Mouse (Mus musculus) spleen, embryonic (tissue): ENCODE measurements around the gene Eftud2.

Experiments used
- CTCF ChIA-PET: fragments of 350-600 bp; sonication (Branson Sonifier 250); formaldehyde crosslinking; loops from one replicate; lab custom pipeline; 2022; lab: Charles Lee

Gene Eftud2

DNA sequence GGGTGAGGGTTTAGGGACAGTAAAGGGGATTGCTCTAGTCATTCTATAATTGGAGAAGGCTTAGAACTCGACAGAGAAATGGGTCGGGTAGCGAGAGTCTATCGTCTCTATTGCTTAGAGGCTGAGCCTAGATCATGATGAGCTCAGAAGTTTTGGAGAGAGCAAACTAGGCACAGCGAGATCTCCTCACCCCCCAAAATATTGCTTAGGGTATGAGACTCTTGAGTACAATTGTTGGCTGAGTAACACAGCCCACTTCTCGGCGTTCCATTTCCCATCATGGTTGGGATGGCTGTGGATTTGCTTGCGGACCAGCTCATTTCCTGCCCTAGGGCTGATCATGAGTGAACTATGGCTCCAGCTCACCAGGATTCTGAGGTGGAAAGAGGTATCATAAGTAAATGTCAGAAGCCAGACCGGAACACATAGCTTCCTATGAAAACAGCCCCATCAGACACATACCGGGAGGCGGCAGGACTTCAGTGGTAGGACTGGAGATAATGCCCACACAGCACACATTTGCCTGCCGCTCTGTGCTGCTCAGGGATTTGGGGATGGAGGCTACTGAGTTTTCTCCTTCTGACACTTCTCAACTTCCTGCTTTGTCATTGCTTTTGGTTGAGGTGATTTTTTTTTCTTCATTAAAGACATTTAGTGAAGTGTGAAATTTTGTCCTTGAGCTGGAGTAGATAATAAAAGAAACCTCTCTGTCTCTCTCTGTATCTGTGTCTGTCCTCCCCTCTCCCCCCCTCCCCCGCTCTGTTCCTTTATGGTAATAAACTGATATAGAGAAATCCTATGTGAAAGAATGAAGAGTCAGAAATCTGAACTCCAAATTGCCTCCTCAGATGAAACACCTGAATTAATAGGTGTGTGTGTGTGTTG, 771 bp upstream of the Eftud2 start:
- CTCF ChIA-PET: interaction anchor here (0.8 kb wide), 1 partner anchor 11 kb away, joined by 4 read pairs; no protein-coding TSS in a partner anchor

DNA sequence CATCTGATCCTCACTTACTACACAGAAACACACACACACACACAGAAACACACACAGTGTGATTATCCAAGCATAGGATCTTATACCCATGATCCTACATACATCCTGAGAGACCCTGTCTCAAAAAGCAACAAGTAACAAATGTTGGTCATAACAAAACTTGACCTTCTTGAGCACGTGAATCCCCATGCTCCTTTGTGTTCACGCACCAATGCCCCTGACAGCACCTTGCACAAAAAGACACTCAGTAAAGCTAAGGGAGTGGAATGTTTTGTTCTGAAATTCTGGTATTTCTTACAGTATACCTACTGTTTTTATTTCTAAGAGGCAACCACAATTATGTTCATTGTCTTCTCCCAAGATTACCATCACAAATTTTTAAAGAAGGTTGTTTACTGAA, 1.2 kb downstream of the Eftud2 start:
- CTCF ChIA-PET: no interaction called here

DNA sequence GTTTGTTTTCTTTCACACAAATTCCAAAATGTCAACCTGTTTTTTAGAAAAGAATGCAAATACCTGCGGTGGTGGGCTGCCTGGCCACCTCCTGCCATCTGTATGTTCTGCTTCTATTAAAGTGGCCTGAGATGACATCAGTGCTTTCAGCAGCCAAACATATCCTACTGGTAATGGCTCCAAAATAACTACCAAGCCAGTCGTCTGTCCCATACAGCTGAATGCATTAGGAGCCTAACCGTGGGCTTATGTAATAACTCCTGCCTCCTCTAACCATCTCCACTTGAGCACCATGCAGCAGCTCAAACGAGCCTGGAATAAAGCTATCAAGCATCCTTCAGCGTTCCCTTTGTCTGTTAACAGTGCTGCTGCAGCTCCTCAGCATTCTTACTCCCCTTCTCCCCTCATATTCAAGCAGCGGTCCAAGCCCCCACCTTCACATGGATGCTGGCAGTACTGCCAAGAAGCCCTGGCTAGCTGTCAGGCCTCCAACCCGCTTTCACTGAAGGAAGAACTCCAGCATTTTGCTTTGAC, 5.9 kb downstream of the Eftud2 start:
- CTCF ChIA-PET: no interaction called here

GRCm38 (mm10) chr11:102864272-102864671, 16.5 kb downstream of the Eftud2 start:
- CTCF ChIA-PET: no interaction called here

DNA sequence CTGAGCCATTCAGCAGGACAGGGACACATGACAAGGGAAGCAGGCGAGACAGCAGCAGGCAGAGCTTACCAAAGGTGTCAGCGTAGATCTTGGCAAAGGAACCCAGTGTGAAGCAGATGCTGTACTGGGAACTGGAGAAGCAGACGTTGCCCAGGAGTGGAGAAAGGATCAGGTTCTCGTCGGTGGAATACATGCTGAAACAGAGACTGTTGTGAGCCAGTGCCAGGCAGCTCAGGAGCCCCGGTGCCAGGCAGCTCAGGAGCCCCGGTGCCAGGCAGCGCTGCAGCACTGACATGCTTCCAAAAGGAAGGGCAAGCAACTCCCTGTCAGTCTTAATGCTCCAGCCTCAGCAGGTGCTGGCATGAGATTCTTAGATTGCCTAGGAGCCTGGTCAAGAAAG, 20.9 kb downstream of the Eftud2 start:
- CTCF ChIA-PET: no interaction called here

- CTCF ChIA-PET: no interaction called here
These were observed 21.8 kb downstream of the Eftud2 start for GRCm38 (mm10) chr11:102858951-102859350.

DNA sequence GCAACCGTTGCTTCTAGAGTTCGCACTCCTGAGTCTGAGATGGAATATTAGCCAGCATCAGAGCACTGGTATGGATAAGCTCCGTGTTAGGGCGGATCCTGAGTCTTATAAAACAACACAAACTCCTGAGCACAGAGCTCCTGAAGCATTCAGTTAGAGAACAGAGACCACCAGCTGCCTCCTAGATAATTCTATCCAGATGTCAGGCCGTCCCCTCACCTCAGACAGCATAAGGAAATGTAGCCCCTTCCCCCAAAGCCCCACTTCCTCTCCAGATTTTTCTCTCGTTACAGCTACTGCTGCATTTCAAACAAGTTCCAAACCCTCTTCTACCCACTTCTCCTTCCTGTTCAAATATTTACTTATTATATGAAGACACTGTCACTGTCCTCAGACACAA, 24.8 kb downstream of the Eftud2 start:
- CTCF ChIA-PET: no interaction called here

GRCm38 (mm10) chr11:102853760-102854159, 27.0 kb downstream of the Eftud2 start:
- CTCF ChIA-PET: no interaction called here

GRCm38 (mm10) chr11:102851883-102852282, 28.9 kb downstream of the Eftud2 start:
- CTCF ChIA-PET: no interaction called here

- CTCF ChIA-PET: interaction anchor here (0.5 kb wide), 1 partner anchor 83 kb away, joined by 3 read pairs; no protein-coding TSS in a partner anchor
These were observed 34.9 kb downstream of the Eftud2 start for GRCm38 (mm10) chr11:102845926-102846325.

DNA sequence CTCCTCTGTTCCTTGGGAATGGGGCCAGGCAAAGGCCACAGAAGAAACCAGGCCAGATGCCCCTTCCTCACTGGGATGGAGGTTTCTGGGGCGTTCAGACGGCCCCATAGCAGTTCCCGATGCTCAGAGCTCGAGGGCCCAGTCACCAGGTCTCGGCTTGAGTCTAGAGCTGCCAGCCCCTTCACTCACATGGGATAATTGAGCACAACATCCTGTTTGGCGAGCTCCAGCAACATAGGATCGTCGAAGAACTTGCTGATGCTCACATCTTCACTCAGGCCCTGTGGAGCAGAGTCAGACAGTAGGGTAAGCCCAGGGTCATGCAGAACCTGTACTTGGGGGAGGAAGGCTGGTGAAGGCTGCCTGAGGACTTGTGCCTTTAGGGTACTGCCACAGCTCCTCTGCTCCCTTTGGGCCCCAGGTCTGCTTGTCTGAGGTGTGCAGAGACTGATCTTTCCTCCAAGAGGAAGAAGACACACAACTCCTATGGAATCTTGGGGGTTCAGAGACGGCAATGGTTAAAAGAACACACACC, 42.1 kb downstream of the Eftud2 start:
- CTCF ChIA-PET: no interaction called here

DNA sequence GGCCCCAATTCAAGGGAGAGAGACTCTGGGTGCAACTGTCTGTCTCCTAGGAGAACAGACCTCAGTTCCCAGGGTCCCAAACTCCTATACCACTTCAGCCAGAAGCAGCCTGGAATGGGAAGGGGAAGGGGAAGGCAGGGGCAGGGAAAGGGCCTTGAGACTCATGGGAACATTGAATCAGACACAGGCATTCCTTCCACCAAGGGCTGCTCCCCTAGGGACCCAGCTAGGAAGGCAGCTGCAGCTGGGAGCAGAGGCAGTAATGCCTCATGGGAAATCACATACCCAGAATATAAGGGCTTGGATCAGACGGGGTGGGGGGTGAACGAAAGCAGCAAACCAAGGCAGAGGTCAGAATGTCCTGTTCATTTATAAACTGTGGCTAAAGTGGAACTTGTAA, 42.7 kb downstream of the Eftud2 start:
- CTCF ChIA-PET: no interaction called here

DNA sequence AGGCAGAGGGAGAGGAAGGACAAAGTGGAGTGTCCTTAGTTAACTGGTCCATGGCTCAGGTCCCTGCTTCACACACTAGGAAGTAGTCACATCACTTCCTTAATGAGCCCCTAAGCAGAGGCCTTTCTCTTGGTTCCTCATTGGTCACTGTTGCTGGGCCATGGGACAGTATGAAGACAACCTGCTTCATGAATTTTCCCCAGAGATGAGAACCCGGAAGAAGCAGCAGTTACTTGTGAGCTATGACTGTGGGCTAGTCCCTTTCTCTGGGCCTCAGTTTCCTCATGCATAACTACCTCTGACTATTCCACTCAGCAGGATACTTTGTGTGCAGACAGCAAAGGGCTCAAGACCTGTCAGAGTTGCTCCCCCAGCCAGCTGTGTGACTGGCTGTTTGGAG, 43.4 kb downstream of the Eftud2 start:
- CTCF ChIA-PET: no interaction called here

- CTCF ChIA-PET: no interaction called here
These were observed 44.6 kb downstream of the Eftud2 start for GRCm38 (mm10) chr11:102836146-102836545.

DNA sequence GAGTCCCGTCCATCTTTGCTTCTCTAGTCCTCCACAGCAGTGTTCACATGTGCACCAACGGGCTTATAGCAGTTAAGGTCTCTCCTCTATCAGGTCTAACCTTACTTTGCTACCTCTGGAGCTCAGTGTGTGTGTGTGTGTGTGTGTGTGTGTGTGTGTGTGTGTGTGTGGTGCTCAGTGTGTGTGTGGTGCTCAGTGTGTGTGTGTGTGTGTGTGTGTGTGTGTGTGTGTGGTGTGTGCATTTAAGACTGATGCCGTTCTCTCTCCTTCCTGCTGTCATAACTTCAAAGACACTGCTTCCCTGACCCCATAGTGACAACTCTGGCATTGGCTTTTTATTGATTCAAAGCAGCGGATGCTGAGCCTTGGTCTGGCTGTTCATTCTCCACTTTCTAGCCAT, 45.2 kb downstream of the Eftud2 start, which contains the start of gene Higd1b:
Gene Higd1b, plus strand, starts transcription at position 301 of the 400 bp plus-strand sequence.
- CTCF ChIA-PET: interaction anchor here (0.6 kb wide), 1 partner anchor 638 kb away, joined by 5 read pairs; no protein-coding TSS in a partner anchor

DNA sequence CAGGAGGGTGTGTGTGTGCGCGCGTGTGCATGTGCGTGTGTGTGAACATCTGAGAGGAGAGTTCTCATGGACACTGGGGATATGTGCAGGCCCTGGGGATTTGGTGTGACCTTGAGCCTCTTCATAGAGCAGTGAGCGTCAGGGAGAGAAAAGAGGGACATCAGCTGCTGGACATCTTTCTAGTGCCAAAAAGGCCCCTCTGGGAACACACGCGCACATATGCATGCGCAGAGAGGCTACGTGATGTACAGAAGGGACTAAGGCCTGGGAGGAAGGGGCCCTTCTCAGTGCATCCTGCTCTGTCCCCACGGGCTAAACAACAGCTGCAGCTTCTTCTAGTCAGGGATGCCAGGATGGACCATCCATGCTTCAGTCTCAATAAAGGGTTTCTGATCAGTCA, 46.6 kb downstream of the Eftud2 start:
- CTCF ChIA-PET: no interaction called here

DNA sequence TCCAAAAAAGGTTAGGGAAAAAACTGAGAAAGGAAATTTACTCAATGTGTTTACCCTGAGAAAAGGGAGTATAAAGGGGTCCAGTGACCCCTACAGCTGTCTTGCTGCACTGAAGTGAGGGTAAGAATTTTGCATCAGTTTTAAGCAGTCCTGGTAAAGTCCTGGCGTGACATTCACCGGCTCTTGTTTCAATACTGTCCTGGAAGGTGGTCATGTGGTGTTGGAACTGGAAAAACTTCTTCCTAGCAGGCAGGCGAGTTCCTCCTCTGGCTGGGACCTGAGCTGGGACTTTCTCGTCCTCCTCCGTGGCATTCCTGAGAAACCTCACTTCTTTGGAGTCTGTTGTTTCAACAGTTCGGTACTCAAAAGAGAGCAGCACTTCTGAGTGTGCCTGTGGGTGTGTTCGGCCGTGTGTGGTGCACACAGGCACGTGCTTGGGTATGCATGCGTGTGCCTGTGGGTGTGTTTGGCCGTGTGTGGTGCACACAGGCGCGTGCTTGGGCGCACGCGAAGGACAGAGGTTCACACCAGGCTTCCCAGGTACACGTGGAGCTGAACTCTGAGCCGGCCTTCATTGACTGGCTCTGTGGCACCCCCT, 48.0 kb downstream of the Eftud2 start:
- CTCF ChIA-PET: no interaction called here

DNA sequence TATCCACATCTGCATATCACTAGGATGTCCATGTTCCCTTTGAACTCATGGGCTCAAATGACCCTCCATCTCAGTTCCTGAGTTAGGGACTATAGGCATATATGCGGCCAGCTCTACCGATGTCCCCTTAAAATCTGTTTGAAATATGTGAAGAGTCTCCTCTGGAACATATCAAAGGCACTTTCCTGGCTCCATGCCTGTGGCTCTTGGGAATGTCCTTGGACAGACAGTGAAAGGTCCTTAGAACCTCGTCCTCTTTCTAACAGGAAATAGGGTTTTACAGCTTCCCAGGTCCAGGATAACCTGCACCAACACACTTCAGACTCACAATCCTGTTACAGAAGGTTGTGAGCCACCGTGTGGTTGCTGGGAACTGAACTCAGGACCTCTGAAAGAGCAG, 50.5 kb downstream of the Eftud2 start:
- CTCF ChIA-PET: no interaction called here

- CTCF ChIA-PET: no interaction called here
These were observed 53.7 kb downstream of the Eftud2 start for GRCm38 (mm10) chr11:102827097-102827496.

DNA sequence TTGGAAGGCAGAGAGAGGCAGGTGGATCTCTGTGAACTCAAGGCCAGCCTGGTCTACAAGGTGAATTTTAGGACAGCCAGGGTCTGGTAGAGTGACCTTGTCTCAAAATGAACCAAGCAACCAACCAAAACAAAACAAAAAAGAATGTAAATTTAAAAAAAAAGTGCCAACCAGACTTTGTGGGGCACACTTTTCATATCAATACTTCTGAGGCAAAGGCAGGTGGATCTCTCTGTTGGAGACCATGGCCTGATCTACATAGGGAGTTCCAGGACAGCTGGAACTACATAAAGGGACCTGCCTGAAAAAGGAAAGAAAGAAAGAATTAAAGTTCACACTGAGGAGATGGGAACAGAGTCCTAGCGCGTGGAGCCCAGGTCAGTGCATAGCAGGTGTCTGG, 54.3 kb downstream of the Eftud2 start:
- CTCF ChIA-PET: no interaction called here

DNA sequence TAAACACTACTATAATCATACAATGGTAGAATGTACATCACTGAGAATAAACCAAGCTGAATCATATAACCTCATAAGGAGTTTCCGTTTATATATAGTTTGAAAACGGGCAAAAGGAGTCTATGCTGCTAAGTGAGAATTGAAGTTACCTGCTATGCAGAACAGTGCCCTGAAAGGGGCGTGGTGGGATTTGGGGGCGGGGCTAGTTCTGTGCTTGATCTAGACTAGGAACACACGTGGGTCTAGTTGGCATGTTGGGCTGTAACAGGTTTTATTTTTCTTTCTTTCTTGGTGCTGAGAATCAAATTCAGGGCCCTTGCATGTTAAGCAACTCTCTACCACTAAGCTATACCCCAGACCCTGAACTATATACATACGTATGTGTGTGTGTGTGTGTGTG, 59.6 kb downstream of the Eftud2 start:
- CTCF ChIA-PET: no interaction called here

DNA sequence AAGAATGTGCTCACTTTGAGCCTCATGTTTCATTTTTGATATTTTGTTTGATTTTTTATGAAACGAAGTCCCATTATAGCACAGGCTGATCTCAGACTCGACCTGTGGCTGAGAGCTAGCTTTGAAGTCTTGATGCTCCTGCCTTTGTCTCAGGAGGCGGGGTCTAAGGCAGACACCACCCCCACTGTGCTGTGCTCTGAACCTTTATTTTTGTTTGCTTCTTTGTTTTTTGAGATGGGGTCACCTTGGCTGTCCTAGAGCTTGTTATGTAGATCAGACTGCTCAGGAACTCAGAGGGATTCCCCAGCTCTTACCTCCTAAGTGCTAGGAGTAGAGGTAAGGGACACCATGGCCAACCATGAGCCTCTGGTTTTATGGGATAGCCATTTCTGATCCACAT, 60.4 kb downstream of the Eftud2 start:
- CTCF ChIA-PET: no interaction called here
